ENCODE assay signal across 11 mouse cellular contexts in genomic region chr17:28657936-28658335, GRCm38 (mm10). TPM values are rescaled to one million over a fixed set of nuclear protein-coding genes. Genes with fewer than 3 reads are reported as not detected.
DNase-seq lines count a peak whose midpoint lies in the region; ATAC-seq and TF ChIP-seq lines count a peak whose summit lies in the region.
"Had no signal": no experiment of that assay in that cellular context is flagged by ENCODE, and none has a peak within 500 bp of the region (broad histone marks: within the 10 kb centered on the region; RNA-seq: fewer than 3 reads in every experiment).

No protein-coding gene starts in this region.

- DNase-seq in A20 (ENCODE audit: low read depth, low spot score): peak; percentile 14
- peak; percentile 48 for DNase-seq in brain, adult 2 months (ENCODE audit: low read depth, low spot score)
- DNase-seq in natural killer cell, adult 2 months (ENCODE audit: low spot score in 2 of 2): no peak
- DNase-seq in left cerebral cortex, adult 11 months (ENCODE audit: low spot score): no peak
- DNase-seq in adrenal gland, postnatal 10 days: no peak
- DNase-seq: adrenal gland, postnatal 36 days; thymus, adult 18-20 months had no signal

- 40% methylated on average over 4 of the region's 4 CpGs for WGBS in intestine, embryonic 15.5 days
- 13% methylated on average over 4 of the region's 4 CpGs for WGBS in intestine, postnatal 0 days

- no peak for TF ChIP-seq CTCF in intestine, postnatal 0 days (IDR thresholded peaks at IDR 0.05; ENCODE audit: low read depth)

- H3K4me2 ChIP-seq in intestine, embryonic 15.5 days (replicated peaks): no peak overlapping the region
- H3K4me2 ChIP-seq in intestine, postnatal 0 days (replicated peaks; ENCODE audit: low read depth): no peak overlapping the region

- H3K27ac ChIP-seq in intestine, embryonic 15.5 days: no peak overlapping the region
- no peak overlapping the region for H3K27ac ChIP-seq in intestine, postnatal 0 days (ENCODE audit: low read depth, low read length)

- peak; percentile 34; the same call in 1 of the 2 replicates for ATAC-seq in intestine, embryonic 15.5 days
- no peak for ATAC-seq in intestine, postnatal 0 days
- peak; percentile 76 for ATAC-seq in megakaryocyte-erythroid progenitor cell, adult 5-6 weeks (replicated peaks; ENCODE audit: low FRiP score, low TSS enrichment, poor library complexity, severe bottlenecking)

- H3K4me1 ChIP-seq in intestine, embryonic 15.5 days (replicated peaks): no peaks in the 10 kb centered on the region
- no peaks in the 10 kb centered on the region for H3K4me1 ChIP-seq in intestine, postnatal 0 days (replicated peaks; ENCODE audit: control insufficient read depth, insufficient read depth, low read length)

- no peaks in the 10 kb centered on the region for H3K9me3 ChIP-seq in intestine, embryonic 15.5 days
- no peaks in the 10 kb centered on the region for H3K9me3 ChIP-seq in intestine, postnatal 0 days (ENCODE audit: control insufficient read depth)

- no peaks in the 10 kb centered on the region for H3K27me3 ChIP-seq in intestine, embryonic 15.5 days (replicated peaks)
- no peaks in the 10 kb centered on the region for H3K27me3 ChIP-seq in intestine, postnatal 0 days (replicated peaks; ENCODE audit: control insufficient read depth, insufficient read depth, low read length)

- no peaks in the 10 kb centered on the region for H3K36me3 ChIP-seq in intestine, embryonic 15.5 days
- H3K36me3 ChIP-seq in intestine, postnatal 0 days (ENCODE audit: control insufficient read depth, insufficient read depth): no peaks in the 10 kb centered on the region

- H3K9ac ChIP-seq in intestine, embryonic 15.5 days: no peak overlapping the region
- H3K9ac ChIP-seq in intestine, postnatal 0 days (ENCODE audit: low read depth, low read length): no peak overlapping the region

- H3K4me3 ChIP-seq in intestine, embryonic 15.5 days (replicated peaks): no peak overlapping the region
- no peak overlapping the region for H3K4me3 ChIP-seq in intestine, postnatal 0 days (ENCODE audit: low read depth, low read length)

RNA-seq across cellular contexts. Expression of gene Slc26a8, which starts 32.1 kb away (rescaled TPM):
- polyA plus RNA-seq in intestine, embryonic 15.5 days (2015; fragmentation: Nextera tagmentation; extraction: Ambion mirVana): 0.11 and 0.20 TPM in 2 replicates
- polyA plus RNA-seq in intestine, postnatal 0 days (2015; fragmentation: Nextera tagmentation; extraction: Ambion mirVana): 0.17 and 0.40 TPM in 2 replicates
- total RNA-seq in megakaryocyte-erythroid progenitor cell, adult 5-6 weeks (2014; fragmentation: Nextera tagmentation): 1.9 and 3.7 TPM in 2 replicates
- 1.2 TPM in 1 of 2 replicates, not detected in the other for total RNA-seq in megakaryocyte-erythroid progenitor cell, adult 5-6 weeks (2017)
- 1 to 10 TPM; 1.4 to 4.7 TPM for total RNA-seq in adrenal gland, postnatal 10 days (2021)
- total RNA-seq: hematopoietic stem cell, adult 5-6 weeks had no signal

RNA-seq across cellular contexts. Expression of gene Mapk14, which starts 33.2 kb away (rescaled TPM):
- polyA plus RNA-seq in intestine, embryonic 15.5 days (2015; fragmentation: Nextera tagmentation; extraction: Ambion mirVana): 42.4 and 45.5 TPM in 2 replicates
- 23.6 and 24.6 TPM in 2 replicates for polyA plus RNA-seq in intestine, postnatal 0 days (2015; fragmentation: Nextera tagmentation; extraction: Ambion mirVana)
- total RNA-seq in megakaryocyte-erythroid progenitor cell, adult 5-6 weeks (2014; fragmentation: Nextera tagmentation): 93.9 and 100 TPM in 2 replicates
- 54.0 and 87.6 TPM in 2 replicates for total RNA-seq in megakaryocyte-erythroid progenitor cell, adult 5-6 weeks (2017)
- total RNA-seq in adrenal gland, postnatal 10 days (2021): 10 to 100 TPM; 63.6 to 74.4 TPM

RNA-seq across cellular contexts. Expression of gene Srpk1, which starts 35.4 kb away (rescaled TPM):
- polyA plus RNA-seq in intestine, embryonic 15.5 days (2015; fragmentation: Nextera tagmentation; extraction: Ambion mirVana): 97.1 and 97.5 TPM in 2 replicates
- 55.2 and 70.3 TPM in 2 replicates for polyA plus RNA-seq in intestine, postnatal 0 days (2015; fragmentation: Nextera tagmentation; extraction: Ambion mirVana)
- 141 and 164 TPM in 2 replicates for total RNA-seq in megakaryocyte-erythroid progenitor cell, adult 5-6 weeks (2014; fragmentation: Nextera tagmentation)
- 159 and 165 TPM in 2 replicates for total RNA-seq in megakaryocyte-erythroid progenitor cell, adult 5-6 weeks (2017)
- total RNA-seq in adrenal gland, postnatal 10 days (2021): 10 to 100 TPM; 53.2 to 62.8 TPM

Comparison
In these comparisons a context has a peak if more than half of its experiments do, and no peak if none do; other contexts are left out.
1. DNase-seq: peak in A20 (single experiment) and brain, adult 2 months (single experiment); none in natural killer cell, adult 2 months (0 of 2), left cerebral cortex, adult 11 months (single experiment) and adrenal gland, postnatal 10 days (single experiment).